Mouse (Mus musculus) hindbrain, embryonic 12.5 days (tissue): ENCODE data around the gene Errfi1. TPM values are rescaled to one million over a fixed set of nuclear protein-coding genes. Genes with fewer than 3 reads are reported as not detected.

Source experiments
- ATAC-seq: fragments of 200-750 bp; cut with Nextera tagmentation; 2 replicates; pipeline ENCODE4 v1.8.0; 2017; ENCODE audit warnings: moderate TSS enrichment; ENCODE audit not compliant: low FRiP score
- H3K27ac ChIP-seq: fragments of 300-500 bp; sonication (generic); 2 replicates; pipeline ENCODE4 v1.5.1; 2016; ENCODE audit warnings: mild to moderate bottlenecking
- H3K27me3 ChIP-seq: fragments of 300-500 bp; sonication (generic); 2 replicates; pipeline ENCODE4 v1.6.1; 2016; ENCODE audit warnings: mild to moderate bottlenecking
- H3K36me3 ChIP-seq: fragments of 300-500 bp; sonication (generic); 2 replicates; pipeline ENCODE4 v1.6.1; 2016; ENCODE audit warnings: mild to moderate bottlenecking
- H3K4me1 ChIP-seq: fragments of 300-500 bp; sonication (generic); 2 replicates; pipeline ENCODE4 v1.6.1; 2016
- H3K4me2 ChIP-seq: fragments of 300-500 bp; sonication (generic); replicated peaks from 2 replicates; pipeline ENCODE4 v1.6.1; 2016; ENCODE audit warnings: mild to moderate bottlenecking
- H3K4me3 ChIP-seq: fragments of 300-500 bp; sonication (generic); 2 replicates; pipeline ENCODE4 v1.5.1; 2016; ENCODE audit warnings: mild to moderate bottlenecking
- H3K9ac ChIP-seq: fragments of 300-500 bp; sonication (generic); 2 replicates; pipeline ENCODE4 v1.6.1; 2016; ENCODE audit warnings: mild to moderate bottlenecking, moderate library complexity
- H3K9me3 ChIP-seq: fragments of 300-500 bp; sonication (generic); replicated peaks from 2 replicates; pipeline ENCODE4 v1.6.1; 2016; ENCODE audit warnings: mild to moderate bottlenecking
- WGBS: fragments of 180-500 bp; shearing (Covaris S2); methylation state at CpG from one replicate; pipeline ENCODE4 v1.1.7; 2016; 5-methylcytosine and 5-hydroxymethylcytosine counted together
- polyA plus RNA-seq: library from polyadenylated mRNA; unstranded; fragments of >200 nt; fragmentation: Nextera tagmentation; extraction: Ambion mirVana; gene quantifications from 2 replicates; pipeline ENCODE4 v1.2.1, GENCODE M21; 2016

Errfi1 gene
- polyA plus RNA-seq, 1 experiment from 2014 or later, result 31.2 TPM

GRCm38 (mm10) chr4:150889273-150889954, 35.7 kb downstream of the Errfi1 start:
- 41% methylated on average over 20 of the region's 20 CpGs for WGBS
- peaks cover 8% of the 10 kb centered on the region for H3K4me1 ChIP-seq

GRCm38 (mm10) chr4:150889955-150890315, 36.2 kb downstream of the Errfi1 start:
- WGBS, result 61% methylated on average over 13 of the region's 13 CpGs
- Histone ChIP-seq H3K4me3 (no peak overlapping the region), H3K27ac (no peak overlapping the region), H3K4me1 (peaks cover 8% of the 10 kb centered on the region), H3K27me3 (0 out of 2 replicates have a peak, but pooled peaks cover 4% of the 10 kb centered on the region), H3K36me3 (no peaks in the 10 kb centered on the region), H3K4me2 (no peak overlapping the region; the same call in 1 of the 2 replicates), H3K9ac (no peak overlapping the region), H3K9me3 (no peaks in the 10 kb centered on the region)
- ATAC-seq, result no peak

More at GRCm38 (mm10) chr4:150889273-150889954, 35.7 kb downstream of the Errfi1 start:
- Histone ChIP-seq H3K27ac (0 out of 2 replicates have a peak overlapping the region, but pooled peaks have one; percentile 2), H3K4me3 (no peak overlapping the region), H3K27me3 (0 out of 2 replicates have a peak, but pooled peaks cover 4% of the 10 kb centered on the region), H3K4me2 (no peak overlapping the region; the same call in 1 of the 2 replicates), H3K36me3 (no peaks in the 10 kb centered on the region), H3K9me3 (no peaks in the 10 kb centered on the region), H3K9ac (no peak overlapping the region)
- ATAC-seq, result no peak

GRCm38 (mm10) chr4:150891308-150891707, 37.6 kb downstream of the Errfi1 start:
- H3K4me3 ChIP-seq, result no peak overlapping the region
- H3K4me1 ChIP-seq, result peaks cover 8% of the 10 kb centered on the region
- no peak overlapping the region for H3K4me2 ChIP-seq
- H3K27ac ChIP-seq, result no peak overlapping the region
- WGBS, result 79% methylated on average over 5 of the region's 5 CpGs
- no peak for ATAC-seq
- H3K9me3 ChIP-seq, result no peaks in the 10 kb centered on the region
- H3K36me3 ChIP-seq, result peaks cover 4% of the 10 kb centered on the region
- H3K9ac ChIP-seq, result no peak overlapping the region
- H3K27me3 ChIP-seq, result 0 out of 2 replicates have a peak, but pooled peaks cover 4% of the 10 kb centered on the region

- 78% methylated on average over 8 of the region's 8 CpGs for WGBS
- H3K4me1 ChIP-seq, result peaks cover 2% of the 10 kb centered on the region; the same call in 1 of the 2 replicates
Measured at GRCm38 (mm10) chr4:150894718-150895501, 41.2 kb downstream of the Errfi1 start.

GRCm38 (mm10) chr4:150896896-150897624, 43.3 kb downstream of the Errfi1 start:
- WGBS, result 93% methylated on average over 26 of the region's 26 CpGs
- Histone ChIP-seq H3K9ac (no peak overlapping the region), H3K27ac (no peak overlapping the region), H3K4me2 (no peak overlapping the region), H3K4me3 (no peak overlapping the region), H3K36me3 (peaks cover 59% of the 10 kb centered on the region), H3K4me1 (no peaks in the 10 kb centered on the region), H3K9me3 (no peaks in the 10 kb centered on the region), H3K27me3 (no peaks in the 10 kb centered on the region)
- ATAC-seq, result no peak

More at GRCm38 (mm10) chr4:150894718-150895501, 41.2 kb downstream of the Errfi1 start:
- H3K4me2 ChIP-seq, result no peak overlapping the region
- H3K36me3 ChIP-seq, result peaks cover 38% of the 10 kb centered on the region
- H3K27me3 ChIP-seq, result 0 out of 2 replicates have a peak, but pooled peaks cover 4% of the 10 kb centered on the region
- H3K4me3 ChIP-seq, result no peak overlapping the region
- no peaks in the 10 kb centered on the region for H3K9me3 ChIP-seq
- H3K27ac ChIP-seq, result no peak overlapping the region
- H3K9ac ChIP-seq, result no peak overlapping the region
- ATAC-seq, result no peak

GRCm38 (mm10) chr4:150898716-150899365, 45.1 kb downstream of the Errfi1 start:
- Histone ChIP-seq H3K4me3 (no peak overlapping the region), H3K9ac (no peak overlapping the region), H3K36me3 (peaks cover 77% of the 10 kb centered on the region)

GRCm38 (mm10) chr4:150900486-150900885, 46.8 kb downstream of the Errfi1 start:
- Histone ChIP-seq H3K4me3 (no peak overlapping the region), H3K27me3 (no peaks in the 10 kb centered on the region), H3K9ac (no peak overlapping the region), H3K27ac (no peak overlapping the region), H3K36me3 (peaks cover 88% of the 10 kb centered on the region), H3K4me2 (no peak overlapping the region), H3K4me1 (no peaks in the 10 kb centered on the region), H3K9me3 (no peaks in the 10 kb centered on the region)
- ATAC-seq, result no peak
- WGBS, result 94% methylated on average over 13 of the region's 13 CpGs

More at GRCm38 (mm10) chr4:150898716-150899365, 45.1 kb downstream of the Errfi1 start:
- H3K27me3 ChIP-seq, result no peaks in the 10 kb centered on the region
- 59% methylated on average over 13 of the region's 13 CpGs for WGBS
- H3K9me3 ChIP-seq, result no peaks in the 10 kb centered on the region
- no peak overlapping the region for H3K27ac ChIP-seq
- no peaks in the 10 kb centered on the region for H3K4me1 ChIP-seq
- H3K4me2 ChIP-seq, result no peak overlapping the region
- ATAC-seq, result no peak

- H3K4me3 ChIP-seq, result no peak overlapping the region
- H3K27me3 ChIP-seq, result no peaks in the 10 kb centered on the region
- H3K36me3 ChIP-seq, result peaks cover 86% of the 10 kb centered on the region
- ATAC-seq, result no peak
- no peaks in the 10 kb centered on the region for H3K9me3 ChIP-seq
- no peak overlapping the region for H3K9ac ChIP-seq
- H3K4me2 ChIP-seq, result no peak overlapping the region
- WGBS, result 54% methylated on average over 9 of the region's 9 CpGs
- H3K4me1 ChIP-seq, result no peaks in the 10 kb centered on the region
- no peak overlapping the region for H3K27ac ChIP-seq
Measured at GRCm38 (mm10) chr4:150901651-150902050, 47.9 kb downstream of the Errfi1 start.

GRCm38 (mm10) chr4:150902062-150902461, 48.3 kb downstream of the Errfi1 start:
- no peaks in the 10 kb centered on the region for H3K27me3 ChIP-seq
- no peak for ATAC-seq
- peaks cover 82% of the 10 kb centered on the region for H3K36me3 ChIP-seq
- no peaks in the 10 kb centered on the region for H3K9me3 ChIP-seq
- no peak overlapping the region for H3K4me2 ChIP-seq
- H3K4me1 ChIP-seq, result no peaks in the 10 kb centered on the region
- no peak overlapping the region for H3K4me3 ChIP-seq
- no peak overlapping the region for H3K27ac ChIP-seq
- no peak overlapping the region for H3K9ac ChIP-seq
- WGBS, result 90% methylated on average over 12 of the region's 12 CpGs

GRCm38 (mm10) chr4:150903091-150903742, 49.5 kb downstream of the Errfi1 start:
- no peak for ATAC-seq
- H3K27ac ChIP-seq, result no peak overlapping the region
- no peaks in the 10 kb centered on the region for H3K9me3 ChIP-seq
- peaks cover 71% of the 10 kb centered on the region for H3K36me3 ChIP-seq
- H3K27me3 ChIP-seq, result no peaks in the 10 kb centered on the region
- H3K4me3 ChIP-seq, result no peak overlapping the region
- 95% methylated on average over 14 of the region's 14 CpGs for WGBS
- H3K4me1 ChIP-seq, result peaks cover 8% of the 10 kb centered on the region; the same call in 1 of the 2 replicates
- no peak overlapping the region for H3K4me2 ChIP-seq
- H3K9ac ChIP-seq, result no peak overlapping the region

GRCm38 (mm10) chr4:150907099-150907498, 53.4 kb downstream of the Errfi1 start:
- H3K4me1 ChIP-seq, result peaks cover 19% of the 10 kb centered on the region
- WGBS, result 94% methylated on average over 8 of the region's 8 CpGs
- no peaks in the 10 kb centered on the region for H3K9me3 ChIP-seq
- no peak overlapping the region for H3K27ac ChIP-seq
- H3K36me3 ChIP-seq, result peaks cover 34% of the 10 kb centered on the region
- no peak overlapping the region for H3K4me3 ChIP-seq
- no peak overlapping the region for H3K9ac ChIP-seq
- no peak for ATAC-seq
- H3K4me2 ChIP-seq, result no peak overlapping the region
- no peaks in the 10 kb centered on the region for H3K27me3 ChIP-seq
